8 mouse cellular contexts compared by ENCODE assay signal in genomic region chr17:56445397-56445796, GRCm38 (mm10). TPM values are rescaled to one million over a fixed set of nuclear protein-coding genes. Genes with fewer than 3 reads are reported as not detected.
DNase-seq lines count a peak whose midpoint lies in the region; ATAC-seq and TF ChIP-seq lines count a peak whose summit lies in the region.

No protein-coding gene starts in this region.

- H3K4me3 ChIP-seq in left cerebral cortex, adult 2 months: no peak overlapping the region
- no peak overlapping the region for H3K4me3 ChIP-seq in cortical plate, adult 2 months (ENCODE audit: insufficient read depth, low read length)

- peak; percentile 34; the same call in 1 of the 2 replicates for TF ChIP-seq POLR2A in cortical plate, adult 2 months (IDR thresholded peaks at IDR 0.05; ENCODE audit: extremely low read depth, insufficient read depth, low read length)

- intact Hi-C loops in left cerebral cortex, adult 2 months (cut with DNase I): no loop called here
- intact Hi-C loops in left cerebral cortex, postnatal 4 days (cut with DNase I): no loop called here

- H3K27ac ChIP-seq in left cerebral cortex, adult 2 months: peak overlapping the region; percentile 59; the same call in 1 of the 2 replicates
- H3K27ac ChIP-seq in cortical plate, adult 2 months (ENCODE audit: insufficient read depth, low read length): no peak overlapping the region

- peak; percentile 46 for ATAC-seq in inflammation-experienced regulatory T-cells, adult 6 months

- DNase-seq in left cerebral cortex, adult 2 months (ENCODE audit: extremely low spot score in 1 of 2, low spot score in 2 of 2): peak; percentile 52 to 55
- DNase-seq in left cerebral cortex, postnatal 4 days: no peak
- peak; percentile 66 to 84 for DNase-seq in right cerebral cortex, postnatal 10 days (ENCODE audit: low spot score in 2 of 2)
- DNase-seq in adipocyte (ENCODE audit: low spot score): no peak
- no peak for DNase-seq in yolk sac, embryonic 10.5 days (ENCODE audit: low spot score)
- no peak for DNase-seq in testis, postnatal 14 days (ENCODE audit: low spot score)

- H3K4me1 ChIP-seq in cortical plate, adult 2 months (ENCODE audit: control insufficient read depth, insufficient read depth, low read length): peaks cover 9% of the 10 kb centered on the region

- TF ChIP-seq CTCF in left cerebral cortex, adult 2 months (IDR thresholded peaks at IDR 0.05): no peak
- no peak for TF ChIP-seq CTCF in cortical plate, adult 2 months (IDR thresholded peaks at IDR 0.05; ENCODE audit: extremely low read depth, insufficient read depth, low read length)

RNA-seq across cellular contexts. Expression of gene Ptprs, which starts 30.9 kb away (rescaled TPM):
- 100 to 1,000 TPM; 645 to 696 TPM for total RNA-seq in left cerebral cortex, adult 2 months (2021)
- 100 to 1,000 TPM; 821 to 872 TPM for total RNA-seq in left cerebral cortex, postnatal 4 days (2021)
- polyA plus RNA-seq in cortical plate, adult 2 months (2012; rRNA removed): 688 and 773 TPM in 2 replicates
- 10 to 100 TPM in 1 of 3 experiments, 1 to 10 TPM in 2; 7.2 to 10.9 (median 8.8) TPM for polyA plus RNA-seq in inflammation-experienced regulatory T-cells, adult 6 months (2017; shearing (Covaris generic))

Comparison
In these comparisons a context has a peak if more than half of its experiments do, and no peak if none do; other contexts are left out.
1. DNase-seq: peak in left cerebral cortex, adult 2 months (2 of 2) and right cerebral cortex, postnatal 10 days (2 of 2); none in left cerebral cortex, postnatal 4 days (single experiment), adipocyte (single experiment), yolk sac, embryonic 10.5 days (single experiment) and testis, postnatal 14 days (single experiment).